Mouse (Mus musculus): ENCODE data around the gene Gm49398. TPM values are rescaled to one million over a fixed set of nuclear protein-coding genes. Genes with fewer than 3 reads are reported as not detected.

Gm49398 gene
- not detected in 2 replicates for polyA plus RNA-seq (2012; rRNA removed)

DNA sequence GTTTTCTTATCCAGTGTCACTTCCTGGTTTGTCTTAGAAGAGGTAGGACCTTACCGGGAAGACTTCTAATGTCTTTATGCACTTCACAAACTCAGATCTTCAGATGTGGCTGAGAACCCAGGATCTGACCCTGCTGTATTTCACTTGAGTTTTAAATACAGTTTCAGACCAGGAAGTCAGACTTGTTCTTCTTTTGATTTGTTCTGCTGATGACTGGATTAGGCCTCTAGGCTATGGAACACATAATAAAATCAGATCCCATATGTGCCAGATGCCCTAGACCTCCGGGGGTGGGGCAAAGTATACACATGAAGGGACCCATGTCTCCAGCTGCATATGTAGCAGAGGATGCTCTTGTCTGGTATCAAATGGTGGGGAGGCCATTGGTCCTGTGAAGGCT lies at the start of gene Gm49398:
Gm49398 (minus strand) TSS at position 101 of the 400 bp plus-strand sequence.
- Histone ChIP-seq H3K4me1 (ENCODE audit: control insufficient read depth, insufficient read depth, insufficient read length, low read length) (no peaks in the 10 kb centered on the region), H3K36me3 (ENCODE audit: control insufficient read depth, insufficient read depth, low read length) (no peaks in the 10 kb centered on the region), H3K27me3 (ENCODE audit: control insufficient read depth, insufficient read depth, low read length) (no peaks in the 10 kb centered on the region), H3K27ac (ENCODE audit: insufficient read depth, low read depth, low read length) (no peak within 1 kb of the TSS), H3K4me3 (ENCODE audit: low read depth, low read length) (no peak within 1 kb of the TSS)
- TF ChIP-seq CTCF (IDR thresholded peaks at IDR 0.05; ENCODE audit: extremely low read depth, insufficient read length, insufficient replicate concordance, low read depth, low read length) (no peak), POLR2A (IDR thresholded peaks at IDR 0.05; ENCODE audit: low read depth, low read length) (no peak)
- 86% methylated on average over 2 of the region's 2 CpGs for WGBS

GRCm38 (mm10) chr13:61255258-61255657 lies 33.4 kb downstream of the Gm49398 start, which contains the start of gene Cts8:
TSS of gene Cts8 (minus strand) at chr13:61255358.
- H3K4me1 ChIP-seq (ENCODE audit: control insufficient read depth, insufficient read depth, insufficient read length, low read length), result no peaks in the 10 kb centered on the region
- no peak for TF ChIP-seq POLR2A (IDR thresholded peaks at IDR 0.05; ENCODE audit: low read depth, low read length)
- TF ChIP-seq CTCF (IDR thresholded peaks at IDR 0.05; ENCODE audit: extremely low read depth, insufficient read length, insufficient replicate concordance, low read depth, low read length), result no peak
- no peak within 1 kb of the TSS for H3K4me3 ChIP-seq (ENCODE audit: low read depth, low read length)
- H3K36me3 ChIP-seq (ENCODE audit: control insufficient read depth, insufficient read depth, low read length), result no peaks in the 10 kb centered on the region
- H3K27ac ChIP-seq (ENCODE audit: insufficient read depth, low read depth, low read length), result no peak within 1 kb of the TSS
- WGBS, result 80% methylated on average over 2 of the region's 2 CpGs
- H3K27me3 ChIP-seq (ENCODE audit: control insufficient read depth, insufficient read depth, low read length), result no peaks in the 10 kb centered on the region

GRCm38 (mm10) chr13:61241076-61241947 lies 47.3 kb downstream of the Gm49398 start:
- WGBS, result 54% methylated on average over 13 of the region's 13 CpGs
- TF ChIP-seq CTCF (IDR thresholded peaks at IDR 0.05; ENCODE audit: extremely low read depth, insufficient read length, insufficient replicate concordance, low read depth, low read length) (peak; percentile 43; the same call in 1 of the 2 replicates), POLR2A (IDR thresholded peaks at IDR 0.05; ENCODE audit: low read depth, low read length) (no peak)
- Histone ChIP-seq H3K4me1 (ENCODE audit: control insufficient read depth, insufficient read depth, insufficient read length, low read length) (no peaks in the 10 kb centered on the region), H3K4me3 (ENCODE audit: low read depth, low read length) (no peak overlapping the region), H3K27ac (ENCODE audit: insufficient read depth, low read depth, low read length) (no peak overlapping the region), H3K36me3 (ENCODE audit: control insufficient read depth, insufficient read depth, low read length) (no peaks in the 10 kb centered on the region), H3K27me3 (ENCODE audit: control insufficient read depth, insufficient read depth, low read length) (no peaks in the 10 kb centered on the region)

DNA sequence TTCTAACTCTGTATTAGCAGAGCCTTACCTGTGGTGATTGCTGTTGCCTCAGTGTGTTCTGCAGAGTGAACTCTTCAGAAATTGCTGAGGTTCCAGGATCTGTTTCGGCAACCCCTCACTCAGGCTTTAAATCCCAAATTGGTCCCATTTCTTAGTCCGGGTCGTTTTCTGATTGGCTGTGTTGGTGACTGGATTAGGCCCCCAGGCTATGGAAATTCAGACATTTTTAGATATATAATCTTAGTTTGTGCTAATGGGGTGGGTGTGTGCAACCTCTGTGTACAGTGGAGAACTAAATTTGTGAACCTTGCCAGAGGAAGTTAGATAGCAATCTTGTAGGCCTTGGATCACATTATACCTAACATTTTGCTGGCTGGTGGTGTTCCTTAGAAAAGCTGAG lies 85.3 kb downstream of the Gm49398 start, which contains the start of gene Cts6:
Cts6 (minus strand) TSS at position 101 of the 400 bp plus-strand sequence.
- H3K36me3 ChIP-seq (ENCODE audit: control insufficient read depth, insufficient read depth, low read length), result no peaks in the 10 kb centered on the region
- 88% methylated on average over 3 of the region's 3 CpGs for WGBS
- no peak for TF ChIP-seq CTCF (IDR thresholded peaks at IDR 0.05; ENCODE audit: extremely low read depth, insufficient read length, insufficient replicate concordance, low read depth, low read length)
- no peak for TF ChIP-seq POLR2A (IDR thresholded peaks at IDR 0.05; ENCODE audit: low read depth, low read length)
- no peaks in the 10 kb centered on the region for H3K27me3 ChIP-seq (ENCODE audit: control insufficient read depth, insufficient read depth, low read length)
- H3K4me3 ChIP-seq (ENCODE audit: low read depth, low read length), result no peak within 1 kb of the TSS
- H3K27ac ChIP-seq (ENCODE audit: insufficient read depth, low read depth, low read length), result no peak within 1 kb of the TSS
- H3K4me1 ChIP-seq (ENCODE audit: control insufficient read depth, insufficient read depth, insufficient read length, low read length), result no peaks in the 10 kb centered on the region

Other genes starting within 250 kb of the Gm49398 start
- not detected in 2 replicates for gene Ctsq, start 248.2 kb downstream of the Gm49398 start, polyA plus RNA-seq (2012; rRNA removed)
- gene Ctsr, start 124.6 kb downstream of the Gm49398 start, polyA plus RNA-seq (2012; rRNA removed), result not detected in 2 replicates
- gene Cts6, start 85.4 kb downstream of the Gm49398 start, polyA plus RNA-seq (2012; rRNA removed), result not detected in 2 replicates
- gene Cts8, start 33.5 kb downstream of the Gm49398 start, polyA plus RNA-seq (2012; rRNA removed), result not detected in 2 replicates
- not detected in 2 replicates for gene Cts7, start 69.4 kb upstream of the Gm49398 start, polyA plus RNA-seq (2012; rRNA removed)